Mouse (Mus musculus): Measurements from ENCODE around the gene Olfr68.

- TF ChIP-seq CTCF (IDR thresholded peaks at IDR 0.05; ENCODE audit: borderline replicate concordance, control insufficient read depth, extremely low read depth, insufficient read depth, low read length, poor library complexity) (no peak), POLR2A (IDR thresholded peaks at IDR 0.05; ENCODE audit: control insufficient read depth, extremely low read depth, insufficient read depth, low read length, poor library complexity) (no peak)
Measured at GRCm38 (mm10) chr7:103824597-103824996, 45.1 kb upstream of the Olfr68 start.
